Mouse (Mus musculus) stomach, postnatal 0 days (tissue): Measurements from ENCODE around the gene Sprn. TPM values are rescaled to one million over a fixed set of nuclear protein-coding genes. Genes with fewer than 3 reads are reported as not detected.

ENCODE experiments used
- ATAC-seq: fragments of 200-750 bp; cut with Nextera tagmentation; 2 replicates; pipeline ENCODE4 v1.8.0; 2017; ENCODE audit not compliant: low FRiP score, low TSS enrichment
- DNase-seq: peaks from one replicate; pipeline ENCODE4 v3.0.0-alpha.2; 2016; ENCODE audit warnings: low spot score
- H3K27ac ChIP-seq: fragments of 300-500 bp; sonication (generic); replicated peaks from 2 replicates; pipeline ENCODE4 v1.5.1; 2014; ENCODE audit warnings: mild to moderate bottlenecking, control low read depth
- H3K27me3 ChIP-seq: fragments of 300-500 bp; sonication (generic); 2 replicates; pipeline ENCODE4 v1.6.1; 2014; ENCODE audit warnings: low read length; ENCODE audit not compliant: control insufficient read depth, insufficient read depth
- H3K36me3 ChIP-seq: fragments of 300-500 bp; sonication (generic); 2 replicates; pipeline ENCODE4 v1.6.1; 2014; ENCODE audit warnings: low read length, mixed read lengths; ENCODE audit not compliant: control insufficient read depth, insufficient read depth
- H3K4me1 ChIP-seq: fragments of 300-500 bp; sonication (generic); replicated peaks from 2 replicates; pipeline ENCODE4 v1.6.1; 2014; ENCODE audit warnings: antibody characterized with exemption; ENCODE audit not compliant: control insufficient read depth, insufficient read depth
- H3K4me2 ChIP-seq: fragments of 300-500 bp; sonication (generic); replicated peaks from 2 replicates; pipeline ENCODE4 v1.6.1; 2014; ENCODE audit warnings: low read depth, mild to moderate bottlenecking, control low read depth, moderate library complexity
- H3K4me3 ChIP-seq: fragments of 300-500 bp; sonication (generic); 2 replicates; pipeline ENCODE4 v1.5.1; 2014; ENCODE audit warnings: low read depth, low read length, control low read depth
- H3K9ac ChIP-seq: fragments of 300-500 bp; sonication (generic); 2 replicates; pipeline ENCODE4 v1.6.1; 2014; ENCODE audit warnings: mild to moderate bottlenecking, low read length, control low read depth, mixed read lengths
- H3K9me3 ChIP-seq: fragments of 300-500 bp; sonication (generic); 2 replicates; pipeline ENCODE4 v1.6.1; 2016; ENCODE audit warnings: low read length; ENCODE audit not compliant: control insufficient read depth
- CTCF ChIP-seq: IDR thresholded peaks from 2 replicates; pipeline ENCODE4 v1.5.1; 2016; ENCODE audit warnings: antibody characterized with exemption, low read depth, mild to moderate bottlenecking, moderate library complexity
- EP300 ChIP-seq: optimal IDR thresholded peaks from 2 replicates; pipeline ENCODE3; 2016; ENCODE audit warnings: antibody characterized with exemption
- WGBS: fragments of 180-500 bp; shearing (Covaris S2); extraction: QIAGEN DNeasy Blood & Tissue Kit; methylation state at CpG from one replicate; pipeline ENCODE4 v1.1.7; 2014; 5-methylcytosine and 5-hydroxymethylcytosine counted together
- polyA plus RNA-seq: library from polyadenylated mRNA; unstranded; fragments of >200 nt; fragmentation: Nextera tagmentation; extraction: Ambion mirVana; gene quantifications from 2 replicates; pipeline ENCODE4 v1.2.1, GENCODE M21; 2015

The Sprn gene
- polyA plus RNA-seq, 1 experiment from 2014 or later, result 0.90 TPM

GRCm38 (mm10) chr7:140180692-140181091, 26.0 kb upstream of the Sprn start:
- Histone ChIP-seq H3K4me1 (no peaks in the 10 kb centered on the region), H3K4me2 (no peak overlapping the region), H3K4me3 (no peak overlapping the region), H3K27ac (no peak overlapping the region), H3K36me3 (no peaks in the 10 kb centered on the region), H3K27me3 (no peaks in the 10 kb centered on the region), H3K9ac (no peak overlapping the region), H3K9me3 (no peaks in the 10 kb centered on the region)
- ATAC-seq, result no peak
- WGBS, result 74% methylated on average over 2 of the region's 2 CpGs
- no peak for DNase-seq
- TF ChIP-seq EP300 (no peak), CTCF (no peak)

- no peaks in the 10 kb centered on the region for H3K36me3 ChIP-seq
- H3K4me3 ChIP-seq, result no peak overlapping the region
- TF ChIP-seq CTCF, result no peak
- TF ChIP-seq EP300, result no peak
- 84% methylated on average over 2 of the region's 2 CpGs for WGBS
- no peak overlapping the region for H3K4me2 ChIP-seq
- H3K27ac ChIP-seq, result no peak overlapping the region
- ATAC-seq (no peak), DNase-seq (no peak)
- H3K9me3 ChIP-seq, result no peaks in the 10 kb centered on the region
- H3K4me1 ChIP-seq, result no peaks in the 10 kb centered on the region
- no peak overlapping the region for H3K9ac ChIP-seq
- no peaks in the 10 kb centered on the region for H3K27me3 ChIP-seq
Measured at GRCm38 (mm10) chr7:140179176-140179575, 24.5 kb upstream of the Sprn start.

GRCm38 (mm10) chr7:140172936-140173335, 18.3 kb upstream of the Sprn start, which contains the start of gene Olfr523:
Gene Olfr523, plus strand, starts transcription at chr7:140173217.
- TF ChIP-seq CTCF, result no peak
- no peak for TF ChIP-seq EP300
- H3K4me3 ChIP-seq, result no peak within 1 kb of the TSS

GRCm38 (mm10) chr7:140170863-140171262, 16.2 kb upstream of the Sprn start:
- Histone ChIP-seq H3K9ac (no peak overlapping the region), H3K4me3 (no peak overlapping the region), H3K9me3 (0 out of 2 replicates have a peak, but pooled peaks cover 2% of the 10 kb centered on the region), H3K4me2 (no peak overlapping the region), H3K4me1 (no peaks in the 10 kb centered on the region), H3K27me3 (no peaks in the 10 kb centered on the region), H3K36me3 (no peaks in the 10 kb centered on the region), H3K27ac (no peak overlapping the region)
- 93% methylated on average over 3 of the region's 3 CpGs for WGBS
- no peak for DNase-seq
- no peak for ATAC-seq
- TF ChIP-seq CTCF (no peak), EP300 (no peak)

More at GRCm38 (mm10) chr7:140172936-140173335, 18.3 kb upstream of the Sprn start, which contains the start of gene Olfr523:
- H3K27ac ChIP-seq, result no peak within 1 kb of the TSS
- WGBS, result 47% methylated on average over 1 of the region's 1 CpGs
- DNase-seq (no peak), ATAC-seq (no peak)
- H3K9ac ChIP-seq, result no peak within 1 kb of the TSS
- no peaks in the 10 kb centered on the region for H3K4me1 ChIP-seq
- H3K27me3 ChIP-seq, result no peaks in the 10 kb centered on the region
- no peaks in the 10 kb centered on the region for H3K9me3 ChIP-seq
- no peak within 1 kb of the TSS for H3K4me2 ChIP-seq
- H3K36me3 ChIP-seq, result no peaks in the 10 kb centered on the region

GRCm38 (mm10) chr7:140169386-140169785, 14.7 kb upstream of the Sprn start:
- no peak for ATAC-seq
- no peak for DNase-seq
- no peak overlapping the region for H3K4me3 ChIP-seq

GRCm38 (mm10) chr7:140167950-140168349, 13.3 kb upstream of the Sprn start:
- H3K4me1 ChIP-seq, result no peaks in the 10 kb centered on the region
- WGBS, result 70% methylated on average over 1 of the region's 1 CpGs
- H3K4me3 ChIP-seq, result no peak overlapping the region
- H3K9me3 ChIP-seq, result 0 out of 2 replicates have a peak, but pooled peaks cover 2% of the 10 kb centered on the region
- no peak for TF ChIP-seq EP300
- TF ChIP-seq CTCF, result no peak
- no peak for ATAC-seq
- no peak for DNase-seq
- no peaks in the 10 kb centered on the region for H3K27me3 ChIP-seq
- no peaks in the 10 kb centered on the region for H3K36me3 ChIP-seq
- H3K9ac ChIP-seq, result no peak overlapping the region
- no peak overlapping the region for H3K27ac ChIP-seq
- H3K4me2 ChIP-seq, result no peak overlapping the region

More at GRCm38 (mm10) chr7:140169386-140169785, 14.7 kb upstream of the Sprn start:
- no peaks in the 10 kb centered on the region for H3K27me3 ChIP-seq
- whole genome bisulfite sequencing, result 55% methylated on average over 4 of the region's 4 CpGs
- no peaks in the 10 kb centered on the region for H3K4me1 ChIP-seq
- no peak overlapping the region for H3K27ac ChIP-seq
- H3K9ac ChIP-seq, result no peak overlapping the region
- 0 out of 2 replicates have a peak, but pooled peaks cover 2% of the 10 kb centered on the region for H3K9me3 ChIP-seq
- H3K4me2 ChIP-seq, result no peak overlapping the region
- TF ChIP-seq CTCF (no peak), EP300 (no peak)
- H3K36me3 ChIP-seq, result no peaks in the 10 kb centered on the region
